Mouse (Mus musculus) limb, embryonic 11.5 days (tissue): Measurements from ENCODE around the gene Gal. TPM values are rescaled to one million over a fixed set of nuclear protein-coding genes. Genes with fewer than 3 reads are reported as not detected.
A peak's percentile ranks its signal among the peaks of the same experiment; 100 is the strongest.

Experiments
- ATAC-seq: fragments of 200-750 bp; cut with Nextera tagmentation; 2 replicates; pipeline ENCODE4 v1.8.0; 2017; ENCODE audit warnings: low read depth; ENCODE audit not compliant: insufficient number of reproducible peaks, low FRiP score, low TSS enrichment
- DNase-seq: peaks from one replicate; pipeline ENCODE4 v3.0.0-alpha.2; 2015; ENCODE audit warnings: low spot score
- H3K27ac ChIP-seq: fragments of 300-500 bp; sonication (generic); replicated peaks from 2 replicates; pipeline ENCODE4 v1.5.1; 2014; ENCODE audit warnings: low read depth, mild to moderate bottlenecking, low read length
- H3K27me3 ChIP-seq: fragments of 300-500 bp; sonication (generic); 2 replicates; pipeline ENCODE4 v1.6.1; 2014; ENCODE audit warnings: mild to moderate bottlenecking, low read length, mixed read lengths; ENCODE audit not compliant: control insufficient read depth, insufficient read depth
- H3K36me3 ChIP-seq: fragments of 300-500 bp; sonication (generic); 2 replicates; pipeline ENCODE4 v1.6.1; 2014; ENCODE audit warnings: mild to moderate bottlenecking, low read length, moderate library complexity, mixed read lengths; ENCODE audit not compliant: control insufficient read depth, insufficient read depth
- H3K4me1 ChIP-seq: fragments of 300-500 bp; sonication (generic); 2 replicates; pipeline ENCODE4 v1.6.1; 2014; ENCODE audit warnings: low read length, mixed read lengths; ENCODE audit not compliant: control insufficient read depth, insufficient read depth
- H3K4me2 ChIP-seq: fragments of 300-500 bp; sonication (generic); 2 replicates; pipeline ENCODE4 v1.6.1; 2014; ENCODE audit warnings: low read depth, mild to moderate bottlenecking, moderate library complexity; ENCODE audit not compliant: severe bottlenecking
- H3K4me3 ChIP-seq: fragments of 300-500 bp; sonication (generic); 2 replicates; pipeline ENCODE4 v1.5.1; 2014; ENCODE audit warnings: low read depth, low read length
- H3K9ac ChIP-seq: fragments of 300-500 bp; sonication (generic); 2 replicates; pipeline ENCODE4 v1.6.1; 2014; ENCODE audit warnings: mild to moderate bottlenecking, low read length
- H3K9me3 ChIP-seq: fragments of 300-500 bp; sonication (generic); 2 replicates; pipeline ENCODE4 v1.6.1; 2016; ENCODE audit warnings: low read length; ENCODE audit not compliant: control insufficient read depth
- WGBS: fragments of 180-500 bp; shearing (Covaris S2); extraction: QIAGEN DNeasy Blood & Tissue Kit; methylation state at CpG from one replicate; pipeline ENCODE4 v1.1.7; 2014; 5-methylcytosine and 5-hydroxymethylcytosine counted together
- polyA plus RNA-seq: library from polyadenylated mRNA; unstranded; fragments of >200 nt; fragmentation: Nextera tagmentation; extraction: Ambion mirVana; gene quantifications from 2 replicates; pipeline ENCODE4 v1.2.1, GENCODE M21; 2014

Gene Gal
- polyA plus RNA-seq, 1 experiment from 2014 or later: 0.84 TPM

DNA sequence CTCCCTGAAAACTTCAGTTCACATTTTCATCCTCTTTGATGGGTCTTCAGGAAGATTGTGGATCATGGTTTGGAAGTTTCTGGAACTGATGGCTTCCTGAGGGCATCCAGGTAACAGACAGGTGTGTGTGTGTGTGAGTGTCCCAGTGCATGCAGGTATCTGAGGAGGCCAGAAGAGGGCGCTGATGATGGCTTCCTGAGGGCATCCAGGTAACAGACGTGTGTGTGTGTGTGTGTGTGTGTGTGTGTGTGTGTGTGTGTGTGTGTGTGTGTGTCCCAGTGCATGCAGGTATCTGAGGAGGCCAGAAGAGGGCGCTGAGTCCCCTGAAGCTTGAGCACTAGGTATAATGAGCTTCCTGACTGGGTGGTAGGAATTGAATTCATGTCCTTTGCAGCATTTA, 33.0 kb upstream of the Gal start:
- ATAC-seq: no peak
- 48% methylated on average over 3 of the region's 3 CpGs for WGBS
- H3K27me3 ChIP-seq: no peaks in the 10 kb centered on the region

DNA sequence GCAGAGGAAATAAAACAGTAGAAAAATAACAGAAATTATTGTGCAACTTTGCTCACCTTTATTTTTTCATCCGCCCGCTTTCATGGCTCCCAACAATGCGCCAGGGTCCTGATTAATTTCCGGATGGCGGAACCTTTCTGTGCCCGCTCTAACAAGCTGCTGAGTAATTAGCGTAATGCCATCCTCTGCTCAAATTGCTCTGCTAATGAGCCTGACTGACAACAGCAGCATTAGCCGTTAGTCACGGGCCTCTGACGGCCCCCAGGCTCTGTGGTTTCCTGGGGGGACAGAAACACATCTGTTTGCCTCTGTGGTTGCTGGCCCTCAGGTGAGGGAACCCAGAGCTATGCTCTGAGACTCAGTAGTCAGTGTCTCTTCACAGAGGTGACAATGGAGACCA, 26.7 kb upstream of the Gal start:
- no peaks in the 10 kb centered on the region for H3K36me3 ChIP-seq
- peaks cover 2% of the 10 kb centered on the region; the same call in 1 of the 2 replicates for H3K4me1 ChIP-seq
- H3K4me3 ChIP-seq: no peak overlapping the region
- no peaks in the 10 kb centered on the region for H3K9me3 ChIP-seq
- H3K4me2 ChIP-seq: no peak overlapping the region
- no peak overlapping the region for H3K9ac ChIP-seq
- H3K27ac ChIP-seq: no peak overlapping the region
- ATAC-seq (no peak), DNase-seq (no peak)
- no peaks in the 10 kb centered on the region for H3K27me3 ChIP-seq
- WGBS: 41% methylated on average over 10 of the region's 10 CpGs

More for the DNA sequence above, 33.0 kb upstream of the Gal start:
- DNase-seq: no peak
- Histone ChIP-seq H3K27ac (no peak overlapping the region), H3K4me2 (no peak overlapping the region), H3K9ac (no peak overlapping the region), H3K9me3 (no peaks in the 10 kb centered on the region), H3K4me3 (no peak overlapping the region), H3K36me3 (no peaks in the 10 kb centered on the region), H3K4me1 (no peaks in the 10 kb centered on the region)

DNA sequence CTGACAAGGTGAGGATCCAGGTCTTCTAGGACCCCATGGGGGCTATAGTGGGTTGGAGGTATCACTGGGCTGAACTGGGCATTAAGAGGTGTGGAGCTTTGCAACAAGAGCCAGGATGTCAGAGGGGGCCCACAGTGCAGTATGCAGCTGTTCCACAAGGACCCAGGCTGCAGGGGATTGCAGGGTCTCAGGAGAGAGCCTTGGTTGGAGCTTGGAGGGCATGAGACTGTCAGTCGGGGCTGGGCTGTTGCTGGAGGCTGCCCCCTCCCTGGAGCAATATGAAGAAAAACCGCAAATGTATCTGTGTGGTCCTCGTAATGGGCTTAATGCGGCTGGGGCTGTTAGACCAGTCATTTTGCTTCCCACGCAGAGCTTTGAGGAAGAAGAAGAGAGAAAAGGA, 26.3 kb upstream of the Gal start:
- Histone ChIP-seq H3K27me3 (no peaks in the 10 kb centered on the region), H3K9ac (no peak overlapping the region), H3K9me3 (no peaks in the 10 kb centered on the region), H3K4me3 (no peak overlapping the region), H3K36me3 (no peaks in the 10 kb centered on the region), H3K4me2 (no peak overlapping the region), H3K4me1 (peaks cover 2% of the 10 kb centered on the region; the same call in 1 of the 2 replicates), H3K27ac (no peak overlapping the region)
- ATAC-seq (no peak), DNase-seq (no peak)
- WGBS: 44% methylated on average over 5 of the region's 5 CpGs

DNA sequence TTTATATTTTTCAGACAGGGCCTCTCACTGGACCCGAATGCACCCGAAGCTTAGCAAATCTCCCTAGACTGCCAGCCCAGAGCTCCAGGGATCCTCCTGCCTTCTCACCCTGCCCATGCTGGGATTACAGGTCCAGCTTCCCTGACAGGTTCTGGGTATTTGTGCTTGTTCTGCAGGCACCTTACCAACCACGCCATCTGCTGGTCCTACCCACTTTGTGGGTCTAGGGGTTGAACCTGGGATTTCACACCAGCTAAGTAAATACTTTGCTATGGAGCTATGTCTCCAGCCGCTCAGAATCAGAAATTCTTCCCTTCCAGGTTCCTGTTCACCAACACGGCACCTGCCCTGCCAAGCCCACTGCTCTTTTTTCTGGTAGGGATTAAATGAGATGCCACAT, 23.6 kb upstream of the Gal start:
- 77% methylated on average over 5 of the region's 5 CpGs for WGBS
- H3K36me3 ChIP-seq: no peaks in the 10 kb centered on the region
- ATAC-seq (no peak), DNase-seq (no peak)
- H3K9me3 ChIP-seq: no peaks in the 10 kb centered on the region
- no peak overlapping the region for H3K4me2 ChIP-seq
- H3K4me3 ChIP-seq: no peak overlapping the region
- H3K27me3 ChIP-seq: no peaks in the 10 kb centered on the region
- peaks cover 2% of the 10 kb centered on the region; the same call in 1 of the 2 replicates for H3K4me1 ChIP-seq
- H3K27ac ChIP-seq: no peak overlapping the region
- H3K9ac ChIP-seq: no peak overlapping the region

DNA sequence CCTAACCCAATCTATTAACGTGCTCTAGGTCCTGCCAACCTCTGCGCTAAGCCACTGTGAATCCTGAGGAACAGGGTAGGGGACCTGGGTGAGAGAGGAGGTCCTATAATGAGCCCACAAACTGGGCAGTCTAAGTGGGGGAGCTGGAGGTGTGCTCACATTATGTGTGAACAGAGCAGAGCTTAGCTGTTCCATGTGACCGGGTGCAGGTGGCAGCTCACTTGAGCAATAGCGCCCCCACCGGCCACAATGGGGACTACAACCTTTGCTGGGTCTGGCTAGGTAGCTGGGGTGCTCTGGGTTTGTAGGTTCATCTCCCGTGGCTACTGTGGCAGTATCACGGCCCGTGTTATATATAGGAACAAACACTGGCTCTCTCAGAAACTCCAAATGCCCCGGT, 22.5 kb upstream of the Gal start:
- H3K27ac ChIP-seq: no peak overlapping the region
- DNase-seq (peak; percentile 58), ATAC-seq (no peak)
- no peaks in the 10 kb centered on the region for H3K27me3 ChIP-seq
- H3K4me1 ChIP-seq: peaks cover 2% of the 10 kb centered on the region; the same call in 1 of the 2 replicates
- no peak overlapping the region for H3K4me3 ChIP-seq
- no peaks in the 10 kb centered on the region for H3K36me3 ChIP-seq
- H3K4me2 ChIP-seq: no peak overlapping the region
- no peak overlapping the region for H3K9ac ChIP-seq
- no peaks in the 10 kb centered on the region; the same call in 1 of the 2 replicates for H3K9me3 ChIP-seq
- 57% methylated on average over 9 of the region's 9 CpGs for WGBS

GRCm38 (mm10) chr19:3435824-3436223, 21.5 kb upstream of the Gal start:
- no peak for ATAC-seq
- Histone ChIP-seq H3K4me2 (no peak overlapping the region), H3K4me1 (no peaks in the 10 kb centered on the region), H3K9ac (no peak overlapping the region), H3K27me3 (no peaks in the 10 kb centered on the region), H3K4me3 (no peak overlapping the region), H3K27ac (no peak overlapping the region), H3K9me3 (no peaks in the 10 kb centered on the region; the same call in 1 of the 2 replicates), H3K36me3 (no peaks in the 10 kb centered on the region)
- no peak for DNase-seq
- 79% methylated on average over 3 of the region's 3 CpGs for WGBS

DNA sequence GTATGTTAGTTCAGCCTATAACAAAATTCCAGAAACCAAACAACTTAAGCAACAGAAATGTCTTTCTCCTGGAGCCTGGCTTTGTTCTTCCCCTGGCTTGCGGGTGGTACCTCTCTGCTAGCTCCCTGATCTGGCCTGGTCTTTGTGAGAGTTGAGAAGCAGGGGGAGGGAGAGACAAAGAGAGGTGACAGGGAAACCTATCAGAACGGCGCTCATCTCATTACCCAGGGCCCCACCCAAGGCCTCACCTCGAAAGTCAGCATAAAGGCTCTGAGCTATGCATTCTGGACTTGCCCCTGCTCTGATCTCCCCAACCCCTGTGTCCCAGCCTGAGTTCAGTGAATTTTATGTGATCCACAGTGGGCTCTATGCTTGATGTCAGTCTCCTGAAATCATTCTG, 20.3 kb upstream of the Gal start:
- Histone ChIP-seq H3K4me1 (no peaks in the 10 kb centered on the region), H3K4me2 (no peak overlapping the region), H3K9ac (no peak overlapping the region), H3K9me3 (no peaks in the 10 kb centered on the region; the same call in 1 of the 2 replicates), H3K4me3 (no peak overlapping the region), H3K27me3 (no peaks in the 10 kb centered on the region), H3K27ac (no peak overlapping the region), H3K36me3 (no peaks in the 10 kb centered on the region)
- ATAC-seq (no peak), DNase-seq (no peak)
- WGBS: 31% methylated on average over 4 of the region's 4 CpGs

DNA sequence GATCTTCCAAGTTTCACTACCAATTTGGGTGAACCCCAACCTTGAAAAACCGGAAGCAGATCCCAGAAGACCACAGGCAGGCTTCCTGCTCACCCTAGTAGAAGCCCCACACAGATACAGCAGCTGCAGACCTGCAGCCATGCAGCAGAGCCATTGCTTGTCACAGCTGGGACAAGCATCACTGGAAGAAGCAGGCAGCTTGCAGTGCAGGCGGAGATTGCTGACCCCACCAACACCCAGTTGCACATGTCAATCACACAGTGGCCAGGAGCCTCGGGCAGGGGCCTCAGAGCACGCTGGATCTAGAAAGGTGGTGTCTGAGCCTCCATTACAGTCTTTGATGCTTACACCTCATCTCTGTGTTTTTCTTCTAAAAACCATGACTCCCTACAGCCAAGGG, 19.8 kb upstream of the Gal start:
- no peak overlapping the region for H3K4me2 ChIP-seq
- H3K27ac ChIP-seq: no peak overlapping the region
- no peaks in the 10 kb centered on the region for H3K27me3 ChIP-seq
- ATAC-seq: no peak
- no peaks in the 10 kb centered on the region; the same call in 1 of the 2 replicates for H3K9me3 ChIP-seq
- WGBS: 40% methylated on average over 4 of the region's 4 CpGs
- H3K9ac ChIP-seq: no peak overlapping the region
- no peaks in the 10 kb centered on the region for H3K36me3 ChIP-seq
- no peak for DNase-seq
- H3K4me1 ChIP-seq: no peaks in the 10 kb centered on the region
- H3K4me3 ChIP-seq: no peak overlapping the region

- no peak for ATAC-seq
- WGBS: 73% methylated on average over 2 of the region's 2 CpGs
- no peaks in the 10 kb centered on the region for H3K36me3 ChIP-seq
- no peak overlapping the region for H3K27ac ChIP-seq
- H3K9me3 ChIP-seq: no peaks in the 10 kb centered on the region; the same call in 1 of the 2 replicates
- H3K4me2 ChIP-seq: no peak overlapping the region
- DNase-seq: no peak
- H3K9ac ChIP-seq: no peak overlapping the region
- H3K4me3 ChIP-seq: no peak overlapping the region
- H3K27me3 ChIP-seq: no peaks in the 10 kb centered on the region
- no peaks in the 10 kb centered on the region for H3K4me1 ChIP-seq
Measured at GRCm38 (mm10) chr19:3431969-3432368, 17.6 kb upstream of the Gal start.
